Mouse (Mus musculus): ENCODE results near the gene Bex3.

GRCm38 (mm10) chrX:136267720-136268119 lies 2.3 kb upstream of the Bex3 start:
- TF ChIP-seq CTCF (IDR thresholded peaks at IDR 0.05; ENCODE audit: extremely low read depth, insufficient read depth, insufficient read length, insufficient replicate concordance) (no peak), POLR2A (IDR thresholded peaks at IDR 0.05; ENCODE audit: low read depth, low read length) (no peak)

All from spleen, adult 2 months (tissue).